Mouse (Mus musculus) brain, embryonic 14.5 days (tissue): ENCODE results near the gene Gipr.

ENCODE experiments used
- CTCF ChIP-seq: fragments of 200-500 bp; IDR thresholded peaks from 2 replicates; pipeline ENCODE4 v1.5.1; 2012; ENCODE audit warnings: inconsistent platforms, mild to moderate bottlenecking, moderate library complexity, borderline replicate concordance; ENCODE audit not compliant: insufficient read depth, insufficient read length; ENCODE audit errors: extremely low read depth
- POLR2A ChIP-seq: fragments of 200-500 bp; IDR thresholded peaks from 2 replicates; pipeline ENCODE4 v1.6.1; 2012; ENCODE audit warnings: mild to moderate bottlenecking, inconsistent platforms, borderline replicate concordance; ENCODE audit not compliant: poor library complexity, insufficient read depth, insufficient read length, severe bottlenecking; ENCODE audit errors: extremely low read depth

GRCm38 (mm10) chr7:19211041-19211675 lies 45.2 kb upstream of the Gipr start:
- TF ChIP-seq CTCF (no peak), POLR2A (no peak)
